Mouse (Mus musculus): ENCODE data around the gene Nfe2l3. TPM values are rescaled to one million over a fixed set of nuclear protein-coding genes. Genes with fewer than 3 reads are reported as not detected.
"Not testable (repeated sequence)": the region's sequence is repeated elsewhere in the genome, so short reads cannot be mapped to it uniquely, and the experiment has no call there.

Gene Nfe2l3
- polyA plus RNA-seq, 1 experiment, result 0.19 TPM

- Histone ChIP-seq H3K27ac (ENCODE audit: insufficient read depth, low read length) (no peak overlapping the region), H3K4me3 (ENCODE audit: insufficient read depth, low read length) (no peak overlapping the region), H3K4me1 (ENCODE audit: control insufficient read depth, insufficient read depth, low read length) (no peaks in the 10 kb centered on the region; the same call in 1 of the 2 replicates)
- TF ChIP-seq CTCF (IDR thresholded peaks at IDR 0.05; ENCODE audit: borderline replicate concordance, insufficient read depth, low read length) (no peak), POLR2A (IDR thresholded peaks at IDR 0.05; ENCODE audit: low read depth, low read length) (no peak)
Observed at GRCm38 (mm10) chr6:51481548-51481947, 49.1 kb downstream of the Nfe2l3 start.

DNA sequence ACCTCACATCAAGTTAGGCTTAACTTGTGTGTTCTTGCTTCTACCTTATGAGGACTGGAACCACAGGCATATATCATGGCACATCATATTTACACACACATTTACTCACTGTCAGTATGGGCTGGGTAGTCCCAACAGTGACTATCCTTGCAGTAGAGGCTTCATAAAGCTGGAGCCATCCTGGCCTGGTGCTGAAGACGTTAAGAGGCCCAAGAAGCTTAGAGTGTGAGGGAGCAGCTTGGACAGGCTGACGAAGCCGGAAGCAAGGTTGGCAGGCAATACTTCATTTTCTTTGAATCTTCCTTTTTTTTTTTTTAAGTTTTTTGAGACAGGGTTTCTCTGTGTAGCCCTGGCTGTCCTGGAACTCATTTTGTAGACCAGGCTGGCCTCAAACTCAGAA, 51.4 kb downstream of the Nfe2l3 start:
- H3K4me1 ChIP-seq (ENCODE audit: control insufficient read depth, insufficient read depth, low read length), result no peaks in the 10 kb centered on the region; the same call in 1 of the 2 replicates
- TF ChIP-seq POLR2A (IDR thresholded peaks at IDR 0.05; ENCODE audit: low read depth, low read length) (no peak), CTCF (IDR thresholded peaks at IDR 0.05; ENCODE audit: borderline replicate concordance, insufficient read depth, low read length) (no peak)
- H3K4me3 ChIP-seq (ENCODE audit: insufficient read depth, low read length), result no peak overlapping the region
- no peak overlapping the region for H3K27ac ChIP-seq (ENCODE audit: insufficient read depth, low read length)

- H3K27ac ChIP-seq (ENCODE audit: insufficient read depth, low read length); H3K4me1 ChIP-seq (ENCODE audit: control insufficient read depth, insufficient read depth, low read length); H3K4me3 ChIP-seq (ENCODE audit: insufficient read depth, low read length): not testable (repeated sequence)
Observed at GRCm38 (mm10) chr6:51484556-51484955, 52.1 kb downstream of the Nfe2l3 start.

- TF ChIP-seq POLR2A (IDR thresholded peaks at IDR 0.05; ENCODE audit: low read depth, low read length) (no peak), CTCF (IDR thresholded peaks at IDR 0.05; ENCODE audit: borderline replicate concordance, insufficient read depth, low read length) (no peak)
- H3K27ac ChIP-seq (ENCODE audit: insufficient read depth, low read length), result no peak overlapping the region
- H3K4me1 ChIP-seq (ENCODE audit: control insufficient read depth, insufficient read depth, low read length), result no peaks in the 10 kb centered on the region; the same call in 1 of the 2 replicates
- H3K4me3 ChIP-seq (ENCODE audit: insufficient read depth, low read length), result no peak overlapping the region
Observed at GRCm38 (mm10) chr6:51485646-51486045, 53.2 kb downstream of the Nfe2l3 start.

DNA sequence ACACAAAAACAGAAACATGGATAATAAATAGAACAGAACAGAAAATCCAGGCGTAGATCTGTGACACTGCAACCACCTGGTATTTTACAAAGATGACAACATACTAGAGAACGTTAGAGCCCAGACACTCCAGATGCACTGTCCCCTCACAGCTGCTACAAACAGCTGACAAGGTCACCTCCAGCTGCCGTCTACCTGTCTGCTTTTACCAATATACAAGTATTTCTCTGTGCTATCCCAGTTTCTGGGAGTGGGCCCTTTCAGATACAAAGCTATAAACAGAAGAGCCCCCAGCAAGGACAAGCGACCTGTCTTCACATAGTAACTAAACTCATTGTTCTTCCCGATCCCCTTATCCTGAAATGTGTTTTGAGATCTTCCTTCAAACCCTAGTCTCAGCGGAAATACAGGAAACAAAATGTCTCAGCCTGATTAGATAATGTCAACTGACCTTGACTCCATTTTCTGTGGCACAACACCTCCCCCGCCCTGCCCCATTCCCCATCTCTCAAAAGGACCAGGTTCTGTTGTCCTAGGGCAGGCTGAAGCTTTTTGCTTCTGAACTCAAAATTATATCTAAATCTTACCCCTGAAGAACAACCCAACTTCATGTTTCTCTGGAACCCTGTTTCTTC, 53.7 kb downstream of the Nfe2l3 start:
- Histone ChIP-seq H3K27ac (ENCODE audit: insufficient read depth, low read length) (no peak overlapping the region), H3K4me1 (ENCODE audit: control insufficient read depth, insufficient read depth, low read length) (no peaks in the 10 kb centered on the region; the same call in 1 of the 2 replicates), H3K4me3 (ENCODE audit: insufficient read depth, low read length) (no peak overlapping the region)
- TF ChIP-seq POLR2A (IDR thresholded peaks at IDR 0.05; ENCODE audit: low read depth, low read length), result no peak
- no peak for TF ChIP-seq CTCF (IDR thresholded peaks at IDR 0.05; ENCODE audit: borderline replicate concordance, insufficient read depth, low read length)

GRCm38 (mm10) chr6:51486731-51487130, 54.3 kb downstream of the Nfe2l3 start:
- H3K4me1 ChIP-seq (ENCODE audit: control insufficient read depth, insufficient read depth, low read length), result no peaks in the 10 kb centered on the region; the same call in 1 of the 2 replicates
- H3K27ac ChIP-seq (ENCODE audit: insufficient read depth, low read length), result no peak overlapping the region
- TF ChIP-seq CTCF (IDR thresholded peaks at IDR 0.05; ENCODE audit: borderline replicate concordance, insufficient read depth, low read length) (no peak), POLR2A (IDR thresholded peaks at IDR 0.05; ENCODE audit: low read depth, low read length) (no peak)
- H3K4me3 ChIP-seq (ENCODE audit: insufficient read depth, low read length), result no peak overlapping the region

DNA sequence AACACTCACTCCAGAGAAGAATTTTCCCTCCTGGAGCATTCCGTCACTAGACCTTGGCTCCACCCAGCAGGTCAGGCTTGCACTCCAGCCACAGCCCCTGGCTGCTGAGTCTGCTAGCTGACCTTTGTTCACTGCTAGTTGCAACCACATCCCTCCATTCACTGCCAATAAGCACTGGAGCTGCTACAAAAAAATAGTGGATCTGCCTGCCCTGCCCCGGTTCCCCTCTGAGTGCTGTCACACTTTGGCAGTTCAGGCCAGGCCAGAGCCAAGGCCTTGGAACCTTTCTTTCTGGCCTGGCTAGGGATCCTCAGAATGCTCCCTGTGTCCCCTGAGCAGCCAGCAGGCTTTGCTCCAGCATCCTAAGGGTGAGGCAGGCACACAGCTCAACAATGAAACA, 57.3 kb downstream of the Nfe2l3 start:
- Histone ChIP-seq H3K27ac (ENCODE audit: insufficient read depth, low read length) (no peak overlapping the region), H3K4me3 (ENCODE audit: insufficient read depth, low read length) (no peak overlapping the region), H3K4me1 (ENCODE audit: control insufficient read depth, insufficient read depth, low read length) (no peaks in the 10 kb centered on the region; the same call in 1 of the 2 replicates)
- TF ChIP-seq POLR2A (IDR thresholded peaks at IDR 0.05; ENCODE audit: low read depth, low read length), result no peak
- TF ChIP-seq CTCF (IDR thresholded peaks at IDR 0.05; ENCODE audit: borderline replicate concordance, insufficient read depth, low read length), result no peak

DNA sequence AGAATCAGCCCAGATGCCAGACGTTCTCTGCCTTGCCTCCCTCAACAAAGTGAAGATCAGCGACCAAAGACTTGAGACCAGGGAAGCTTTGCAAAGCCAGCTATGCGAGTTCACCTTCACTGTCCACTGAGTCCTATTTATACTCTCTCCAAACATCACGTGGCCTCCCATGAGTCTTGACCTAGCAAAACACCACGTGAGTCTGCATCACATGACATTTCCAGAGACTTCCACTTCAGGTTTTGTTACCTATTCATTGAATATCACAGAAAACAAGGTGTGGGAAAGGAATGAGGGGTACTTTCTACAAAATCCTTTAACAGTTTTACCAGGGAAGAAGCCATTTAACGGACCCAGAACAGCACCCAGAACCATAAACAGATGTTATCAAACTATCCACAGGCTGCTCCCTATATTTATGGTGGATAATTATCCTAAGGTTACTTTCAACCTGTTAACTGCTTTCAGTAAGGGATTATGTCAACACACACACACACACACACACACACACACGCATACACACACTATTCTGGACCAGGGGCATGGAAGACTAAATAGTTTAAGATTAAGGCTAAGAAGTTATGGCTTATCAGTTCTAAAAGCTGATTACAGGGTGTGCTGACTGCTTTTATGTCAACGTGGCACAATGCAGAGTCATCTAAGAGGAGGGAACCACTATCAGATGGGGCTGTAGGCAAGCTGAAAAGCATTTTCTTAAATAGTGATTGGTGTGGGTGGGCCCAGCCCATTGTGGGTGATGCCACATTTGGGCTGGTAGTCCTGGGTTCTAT, 65.0 kb downstream of the Nfe2l3 start:
- Histone ChIP-seq H3K27ac (ENCODE audit: insufficient read depth, low read length) (no peak overlapping the region), H3K4me1 (ENCODE audit: control insufficient read depth, insufficient read depth, low read length) (no peaks in the 10 kb centered on the region), H3K4me3 (ENCODE audit: insufficient read depth, low read length) (no peak overlapping the region)
- TF ChIP-seq POLR2A (IDR thresholded peaks at IDR 0.05; ENCODE audit: low read depth, low read length) (no peak), CTCF (IDR thresholded peaks at IDR 0.05; ENCODE audit: borderline replicate concordance, insufficient read depth, low read length) (no peak)

GRCm38 (mm10) chr6:51505671-51506070, 73.2 kb downstream of the Nfe2l3 start:
- Histone ChIP-seq H3K4me3 (ENCODE audit: insufficient read depth, low read length) (no peak overlapping the region), H3K4me1 (ENCODE audit: control insufficient read depth, insufficient read depth, low read length) (no peaks in the 10 kb centered on the region), H3K27ac (ENCODE audit: insufficient read depth, low read length) (no peak overlapping the region)
- TF ChIP-seq CTCF (IDR thresholded peaks at IDR 0.05; ENCODE audit: borderline replicate concordance, insufficient read depth, low read length) (no peak), POLR2A (IDR thresholded peaks at IDR 0.05; ENCODE audit: low read depth, low read length) (no peak)

- Histone ChIP-seq H3K4me3 (ENCODE audit: insufficient read depth, low read length) (no peak overlapping the region), H3K4me1 (ENCODE audit: control insufficient read depth, insufficient read depth, low read length) (no peaks in the 10 kb centered on the region), H3K27ac (ENCODE audit: insufficient read depth, low read length) (no peak overlapping the region)
- no peak for TF ChIP-seq POLR2A (IDR thresholded peaks at IDR 0.05; ENCODE audit: low read depth, low read length)
- TF ChIP-seq CTCF (IDR thresholded peaks at IDR 0.05; ENCODE audit: borderline replicate concordance, insufficient read depth, low read length), result no peak
Observed at GRCm38 (mm10) chr6:51507556-51507955, 75.1 kb downstream of the Nfe2l3 start.

Other genes starting within 250 kb of the Nfe2l3 start
- 838 and 1,144 TPM in 2 replicates for gene Hnrnpa2b1, start 37.2 kb downstream of the Nfe2l3 start, polyA plus RNA-seq (2011; ENCODE audit: insufficient read length, low read depth, missing spikeins)
- 162 and 261 TPM in 2 replicates for gene Cbx3, start 37.7 kb downstream of the Nfe2l3 start, polyA plus RNA-seq (2011; ENCODE audit: insufficient read length, low read depth, missing spikeins)
- 25.0 and 27.5 TPM in 2 replicates for gene Snx10, start 91.2 kb downstream of the Nfe2l3 start, polyA plus RNA-seq (2011; ENCODE audit: insufficient read length, low read depth, missing spikeins)

All from embryonic fibroblast, embryonic 13.5 days (primary cell).